In genomic region chr8:92064971-92065370, GRCm38 (mm10) we compare ENCODE assay signal across 21 mouse cellular contexts.
DNase-seq lines count a peak whose midpoint lies in the region; ATAC-seq and TF ChIP-seq lines count a peak whose summit lies in the region.
"Had no signal": no experiment of that assay in that cellular context is flagged by ENCODE, and none has a peak within 500 bp of the region (broad histone marks: within the 10 kb centered on the region; RNA-seq: fewer than 3 reads in every experiment).

No protein-coding gene starts in this region.

- H3K27me3 ChIP-seq in hindbrain, embryonic 12.5 days: peaks cover 22% of the 10 kb centered on the region
- peaks cover 64% of the 10 kb centered on the region for H3K27me3 ChIP-seq in hindbrain, embryonic 13.5 days
- no peaks in the 10 kb centered on the region for H3K27me3 ChIP-seq in lung, embryonic 14.5 days (ENCODE audit: insufficient read depth, low read length)
- H3K27me3 ChIP-seq: CH12.LX had no signal

- H3K9me3 ChIP-seq in hindbrain, embryonic 12.5 days (replicated peaks): no peaks in the 10 kb centered on the region
- H3K9me3 ChIP-seq in hindbrain, embryonic 13.5 days: no peaks in the 10 kb centered on the region
- no peaks in the 10 kb centered on the region for H3K9me3 ChIP-seq in lung, embryonic 14.5 days (ENCODE audit: low read depth, low read length)
- H3K9me3 ChIP-seq: forebrain, embryonic 10.5 days; heart, embryonic 10.5 days; hindbrain, embryonic 15.5 days had no signal

- 17% methylated on average over 4 of the region's 4 CpGs for WGBS in hindbrain, embryonic 12.5 days
- WGBS in hindbrain, embryonic 13.5 days: 15% methylated on average over 4 of the region's 4 CpGs
- 18% methylated on average over 4 of the region's 4 CpGs for WGBS in lung, embryonic 14.5 days

- no peaks in the 10 kb centered on the region for H3K36me3 ChIP-seq in hindbrain, embryonic 12.5 days
- no peaks in the 10 kb centered on the region for H3K36me3 ChIP-seq in hindbrain, embryonic 13.5 days
- no peaks in the 10 kb centered on the region for H3K36me3 ChIP-seq in lung, embryonic 14.5 days (ENCODE audit: insufficient read depth)
- H3K36me3 ChIP-seq: forebrain, embryonic 10.5 days; heart, embryonic 10.5 days; hindbrain, embryonic 15.5 days had no signal

- no peak for ATAC-seq in hindbrain, embryonic 12.5 days (ENCODE audit: low FRiP score)
- no peak for ATAC-seq in hindbrain, embryonic 13.5 days (ENCODE audit: low FRiP score)
- ATAC-seq in lung, embryonic 14.5 days (ENCODE audit: insufficient read depth): no peak
- no peak for ATAC-seq in activated CD4-positive, CD25-positive, alpha-beta regulatory T cell, adult 4 months
- ATAC-seq: intestine, embryonic 16.5 days; midbrain, embryonic 16.5 days had no signal

- no peak overlapping the region for H3K9ac ChIP-seq in hindbrain, embryonic 12.5 days
- no peak overlapping the region for H3K9ac ChIP-seq in hindbrain, embryonic 13.5 days
- H3K9ac ChIP-seq in lung, embryonic 14.5 days: no peak overlapping the region
- H3K9ac ChIP-seq: hindbrain, embryonic 15.5 days; liver, embryonic 14.5 days had no signal

- no peak overlapping the region for H3K4me2 ChIP-seq in hindbrain, embryonic 12.5 days (replicated peaks)
- H3K4me2 ChIP-seq in hindbrain, embryonic 13.5 days: no peak overlapping the region
- no peak overlapping the region for H3K4me2 ChIP-seq in lung, embryonic 14.5 days
- H3K4me2 ChIP-seq: hindbrain, embryonic 15.5 days had no signal

- H3K4me1 ChIP-seq in hindbrain, embryonic 12.5 days: peaks cover 29% of the 10 kb centered on the region
- peaks cover 29% of the 10 kb centered on the region for H3K4me1 ChIP-seq in hindbrain, embryonic 13.5 days (replicated peaks)
- H3K4me1 ChIP-seq in lung, embryonic 14.5 days (ENCODE audit: insufficient read depth): peaks cover 12% of the 10 kb centered on the region; the same call in 1 of the 2 replicates

- H3K27ac ChIP-seq in hindbrain, embryonic 12.5 days: peak overlapping the region; percentile 17; the same call in 1 of the 2 replicates
- no peak overlapping the region for H3K27ac ChIP-seq in hindbrain, embryonic 13.5 days
- 0 out of 2 replicates have a peak overlapping the region, but pooled peaks have one; percentile 26 for H3K27ac ChIP-seq in lung, embryonic 14.5 days (ENCODE audit: low read depth)
- H3K27ac ChIP-seq: forebrain, embryonic 10.5 days; gastrocnemius, adult 2 months; heart, embryonic 10.5 days; hindbrain, embryonic 15.5 days; layer of hippocampus, adult 2 months; liver, embryonic 14.5 days had no signal

- H3K4me3 ChIP-seq in hindbrain, embryonic 12.5 days: no peak overlapping the region
- H3K4me3 ChIP-seq in hindbrain, embryonic 13.5 days: no peak overlapping the region
- H3K4me3 ChIP-seq in lung, embryonic 14.5 days (ENCODE audit: low read depth, low read length): no peak overlapping the region
- H3K4me3 ChIP-seq: forebrain, embryonic 10.5 days; gastrocnemius, adult 2 months; heart, embryonic 10.5 days; hindbrain, embryonic 15.5 days; layer of hippocampus, adult 2 months had no signal

- peak; percentile 62 for DNase-seq in lung, embryonic 14.5 days
- DNase-seq in lung, postnatal 14 days: no peak
- peak; percentile 62 for DNase-seq in Muller cell, postnatal 12 days (ENCODE audit: inconsistent ontology term)
- peak; percentile 23 for DNase-seq in fibroblast of lung, adult 2 months (ENCODE audit: low read depth)
- DNase-seq: adrenal gland, adult 8-10 months; cerebellum, adult 9-10 months; gastrocnemius, adult 2 months; layer of hippocampus, postnatal 36 days; right cerebral cortex, postnatal 14 days; thymus, postnatal 4 days had no signal

- TF ChIP-seq CTCF in lung, embryonic 14.5 days (IDR thresholded peaks at IDR 0.05; ENCODE audit: low read depth): no peak
